Mouse (Mus musculus): ENCODE measurements around the gene A930033H14Rik.

DNA sequence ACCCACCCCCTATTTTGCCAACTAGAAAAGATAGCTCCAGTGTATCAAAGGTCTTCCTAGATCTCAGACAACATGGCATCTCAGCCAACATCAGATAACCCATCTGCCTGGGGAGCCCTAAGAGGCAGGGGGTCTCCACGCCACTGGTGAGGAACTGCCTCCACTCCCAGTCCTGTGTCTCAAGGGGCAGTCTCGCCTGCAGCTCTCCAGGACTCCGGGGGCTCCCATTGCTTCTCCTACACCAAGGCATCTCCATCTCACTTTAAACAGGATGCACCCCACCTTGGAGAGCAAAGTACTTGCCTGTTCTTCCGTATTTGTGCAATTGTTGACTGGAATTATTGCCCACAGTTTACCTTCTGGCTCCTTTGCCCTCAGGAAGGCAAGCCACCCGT, 40.8 kb upstream of the A930033H14Rik start:
- no peak for TF ChIP-seq CTCF (conservative IDR thresholded peaks at IDR 0.05; ENCODE audit: insufficient read depth, insufficient read length, low read depth, low read length)
- TF ChIP-seq POLR2A (IDR thresholded peaks at IDR 0.05; ENCODE audit: low read depth, low read length): no peak
